Mouse (Mus musculus) heart, adult 2 months (tissue): ENCODE results near the gene Ifitm2. TPM values are rescaled to one million over a fixed set of nuclear protein-coding genes. Genes with fewer than 3 reads are reported as not detected.
"Not testable (repeated sequence)": the region's sequence is repeated elsewhere in the genome, so short reads cannot be mapped to it uniquely, and the experiment has no call there.

Source experiments
- DNase-seq, 2 experiments: peaks; one replicate each; pipeline ENCODE4 v3.0.0; 2021
- H3K27ac ChIP-seq: fragments of 200-600 bp; 2 replicates; pipeline ENCODE4 v1.8.1; 2022
- H3K27me3 ChIP-seq: fragments of 200-500 bp; 2 replicates; pipeline ENCODE4 v1.6.1; 2012; ENCODE audit warnings: mild to moderate bottlenecking, low read length, inconsistent platforms, mixed read lengths; ENCODE audit not compliant: control insufficient read depth, insufficient read depth
- H3K36me3 ChIP-seq: fragments of 200-500 bp; 2 replicates; pipeline ENCODE4 v1.6.1; 2012; ENCODE audit warnings: low read length, inconsistent platforms; ENCODE audit not compliant: control insufficient read depth, insufficient read depth
- H3K4me1 ChIP-seq: fragments of 200-500 bp; 2 replicates; pipeline ENCODE4 v1.6.1; 2011; ENCODE audit warnings: low read length; ENCODE audit not compliant: control insufficient read depth, insufficient read depth
- H3K4me3 ChIP-seq: fragments of 200-600 bp; 2 replicates; pipeline ENCODE4 v1.8.1; 2022
- H3K79me2 ChIP-seq: fragments of 200-500 bp; replicated peaks from 2 replicates; pipeline ENCODE4 v1.6.1; 2012; ENCODE audit warnings: mild to moderate bottlenecking, inconsistent platforms, low read length, moderate library complexity, mixed read lengths; ENCODE audit not compliant: control insufficient read depth, insufficient read depth
- H3K9ac ChIP-seq: fragments of 200-500 bp; 2 replicates; pipeline ENCODE4 v1.6.1; 2012; ENCODE audit warnings: low read depth, mild to moderate bottlenecking, control low read depth, inconsistent platforms, low read length, mixed read lengths
- CTCF ChIP-seq: fragments of 200-600 bp; IDR thresholded peaks from 2 replicates; pipeline ENCODE4 v1.8.1; 2022; ENCODE audit warnings: antibody characterized with exemption, mild to moderate bottlenecking, moderate library complexity
- EP300 ChIP-seq: fragments of 200-500 bp; IDR thresholded peaks from 2 replicates; pipeline ENCODE4 v1.6.1; 2011; ENCODE audit warnings: low read depth, low read length, control low read depth; ENCODE audit not compliant: insufficient read depth
- POLR2A ChIP-seq: fragments of 200-500 bp; IDR thresholded peaks from 2 replicates; pipeline ENCODE4 v1.6.1; 2011; ENCODE audit warnings: mild to moderate bottlenecking, low read depth, low read length, control low read depth; ENCODE audit not compliant: insufficient read depth
- WGBS: fragments of 180-500 bp; shearing (Covaris S2); methylation state at CpG from one replicate; pipeline ENCODE4 v1.1.7; 2018; 5-methylcytosine and 5-hydroxymethylcytosine counted together
- intact Hi-C: fragments of 180-260 bp; cut with DNase I; formaldehyde crosslinking; loops from one replicate; pipeline ENCODE4 v1.15.1; 2025
- polyA plus RNA-seq: library from polyadenylated mRNA; depleted of rRNA; stranded (reverse); fragments of >200 nt; gene quantifications from 2 replicates; pipeline ENCODE4 v1.2.3, GENCODE M21; 2012
- total RNA-seq, 2 experiments: library from RNA; stranded (reverse); gene quantifications; 2 replicates each; pipeline ENCODE4 v1.2.3; 2021

Ifitm2 gene
- total and polyA plus RNA-seq, 3 experiments, result 107 to 368 (median 113) TPM

- no peak overlapping the region for H3K27ac ChIP-seq
- intact Hi-C loops, result no loop called here
- no peak overlapping the region for H3K9ac ChIP-seq
- no peak for TF ChIP-seq EP300
- TF ChIP-seq CTCF, result no peak
- no peak for TF ChIP-seq POLR2A
- no peak for DNase-seq
- no peak overlapping the region for H3K4me3 ChIP-seq
- 80% methylated on average over 8 of the region's 8 CpGs for WGBS
- H3K79me2 ChIP-seq, result no peaks in the 10 kb centered on the region
- no peaks in the 10 kb centered on the region for H3K36me3 ChIP-seq
- H3K27me3 ChIP-seq, result no peaks in the 10 kb centered on the region
- H3K4me1 ChIP-seq, result no peaks in the 10 kb centered on the region
These were observed 25.9 kb upstream of the Ifitm2 start for GRCm38 (mm10) chr7:140981704-140982103.

GRCm38 (mm10) chr7:140976720-140977119 is 20.9 kb upstream of the Ifitm2 start:
- DNase-seq, H3K4me1 ChIP-seq, H3K27ac ChIP-seq, H3K27me3 ChIP-seq, H3K9ac ChIP-seq, H3K4me3 ChIP-seq, intact Hi-C loops, H3K36me3 ChIP-seq, H3K79me2 ChIP-seq: not testable (repeated sequence)
- 91% methylated on average over 9 of the region's 9 CpGs for WGBS

GRCm38 (mm10) chr7:140975465-140975864 is 19.7 kb upstream of the Ifitm2 start:
- Histone ChIP-seq H3K27ac (no peak overlapping the region), H3K4me3 (no peak overlapping the region)
- WGBS, result 43% methylated on average over 3 of the region's 3 CpGs

GRCm38 (mm10) chr7:140974940-140975339 is 19.2 kb upstream of the Ifitm2 start:
- 13% methylated on average over 9 of the region's 9 CpGs for WGBS
- Histone ChIP-seq H3K27me3 (no peaks in the 10 kb centered on the region), H3K79me2 (no peaks in the 10 kb centered on the region), H3K36me3 (no peaks in the 10 kb centered on the region), H3K9ac (no peak overlapping the region), H3K4me3 (no peak overlapping the region), H3K4me1 (peaks cover 7% of the 10 kb centered on the region), H3K27ac (peak overlapping the region; percentile 6)
- DNase-seq, result peak in 1 of 2 experiments; percentile 24
- TF ChIP-seq POLR2A, result no peak
- TF ChIP-seq CTCF, result no peak
- intact Hi-C loops, result loop anchor here (5.0 kb wide), 1 partner anchor 32 kb away; no protein-coding TSS in a partner anchor

More at GRCm38 (mm10) chr7:140975465-140975864, 19.7 kb upstream of the Ifitm2 start:
- Histone ChIP-seq H3K36me3 (no peaks in the 10 kb centered on the region), H3K4me1 (peaks cover 7% of the 10 kb centered on the region), H3K9ac (no peak overlapping the region), H3K27me3 (no peaks in the 10 kb centered on the region), H3K79me2 (no peaks in the 10 kb centered on the region)
- TF ChIP-seq CTCF (no peak), EP300 (no peak), POLR2A (no peak)
- intact Hi-C loops, result no loop called here
- no peak for DNase-seq

GRCm38 (mm10) chr7:140973396-140974165 is 17.8 kb upstream of the Ifitm2 start:
- TF ChIP-seq CTCF, result no peak
- no peak for TF ChIP-seq EP300
- no peak for TF ChIP-seq POLR2A
- Histone ChIP-seq H3K4me1 (peaks cover 7% of the 10 kb centered on the region), H3K79me2 (no peaks in the 10 kb centered on the region), H3K36me3 (no peaks in the 10 kb centered on the region), H3K27ac (no peak overlapping the region), H3K9ac (no peak overlapping the region), H3K27me3 (no peaks in the 10 kb centered on the region), H3K4me3 (no peak overlapping the region)
- 68% methylated on average over 14 of the region's 14 CpGs for WGBS
- intact Hi-C loops, result loop anchor here (5.0 kb wide), 1 partner anchor 34 kb away; no protein-coding TSS in a partner anchor
- DNase-seq, result no peak

- Histone ChIP-seq H3K4me3 (no peak overlapping the region), H3K27me3 (no peaks in the 10 kb centered on the region), H3K4me1 (peaks cover 7% of the 10 kb centered on the region), H3K9ac (peak overlapping the region; percentile 18; the same call in 1 of the 2 replicates), H3K36me3 (no peaks in the 10 kb centered on the region), H3K27ac (peak overlapping the region; percentile 76), H3K79me2 (no peaks in the 10 kb centered on the region)
- DNase-seq, result peak; percentile 52 to 63
- TF ChIP-seq CTCF, result no peak
- TF ChIP-seq EP300, result 0 out of 2 replicates have a peak, but pooled peaks have one; percentile 28
- no peak for TF ChIP-seq POLR2A
- intact Hi-C loops, result loop anchor here (2.0 to 5.0 kb wide), 2 partner anchors 31 to 36 kb away; partner anchors contain the start of gene Pgghg
- 40% methylated on average over 8 of the region's 8 CpGs for WGBS
These were observed 15.8 kb upstream of the Ifitm2 start for GRCm38 (mm10) chr7:140971479-140972171.
